Mouse (Mus musculus): ENCODE results near the gene Cped1. TPM values are rescaled to one million over a fixed set of nuclear protein-coding genes. Genes with fewer than 3 reads are reported as not detected.
"Not testable (repeated sequence)": the region's sequence is repeated elsewhere in the genome, so short reads cannot be mapped to it uniquely, and the experiment has no call there.

Cped1 gene
- polyA plus RNA-seq, 1 experiment from 2014 or later = 25.0 TPM

GRCm38 (mm10) chr6:22104211-22104610 is 118.5 kb downstream of the Cped1 start:
- no peak overlapping the region for H3K4me2 ChIP-seq (replicated peaks; ENCODE audit: low read depth, low read length)
- no peaks in the 10 kb centered on the region for H3K4me1 ChIP-seq (ENCODE audit: insufficient read depth, low read depth, low read length)
- no peak for ATAC-seq
- H3K9ac ChIP-seq (replicated peaks; ENCODE audit: low read depth) = no peak overlapping the region
- no peak overlapping the region for H3K27ac ChIP-seq (ENCODE audit: low read length)
- no peaks in the 10 kb centered on the region for H3K27me3 ChIP-seq (replicated peaks; ENCODE audit: insufficient read depth, low read length)
- no peaks in the 10 kb centered on the region for H3K36me3 ChIP-seq (ENCODE audit: insufficient read depth, low read length)
- no peaks in the 10 kb centered on the region for H3K9me3 ChIP-seq (ENCODE audit: low read length)
- WGBS = 46% methylated on average over 8 of the region's 8 CpGs
- TF ChIP-seq EP300 (IDR thresholded peaks at IDR 0.05) (no peak), CTCF (IDR thresholded peaks at IDR 0.05) (no peak)
- no peak overlapping the region for H3K4me3 ChIP-seq (ENCODE audit: low read depth, low read length)
- DNase-seq (ENCODE audit: low spot score) = no peak

GRCm38 (mm10) chr6:22114079-22114478 is 128.4 kb downstream of the Cped1 start:
- Histone ChIP-seq H3K36me3 (ENCODE audit: insufficient read depth, low read length) (no peaks in the 10 kb centered on the region), H3K27me3 (replicated peaks; ENCODE audit: insufficient read depth, low read length) (no peaks in the 10 kb centered on the region), H3K4me2 (replicated peaks; ENCODE audit: low read depth, low read length) (no peak overlapping the region), H3K27ac (ENCODE audit: low read length) (no peak overlapping the region), H3K4me3 (ENCODE audit: low read depth, low read length) (no peak overlapping the region), H3K4me1 (ENCODE audit: insufficient read depth, low read depth, low read length) (no peaks in the 10 kb centered on the region), H3K9me3 (ENCODE audit: low read length) (no peaks in the 10 kb centered on the region), H3K9ac (replicated peaks; ENCODE audit: low read depth) (no peak overlapping the region)
- DNase-seq (ENCODE audit: low spot score) (no peak), ATAC-seq (no peak)
- TF ChIP-seq CTCF (IDR thresholded peaks at IDR 0.05) = no peak
- no peak for TF ChIP-seq EP300 (IDR thresholded peaks at IDR 0.05)
- WGBS = 70% methylated on average over 6 of the region's 6 CpGs

- WGBS = 75% methylated on average over 1 of the region's 1 CpGs
- DNase-seq (ENCODE audit: low spot score) (no peak), ATAC-seq (no peak)
- Histone ChIP-seq H3K36me3 (ENCODE audit: insufficient read depth, low read length) (no peaks in the 10 kb centered on the region), H3K9ac (replicated peaks; ENCODE audit: low read depth) (no peak overlapping the region), H3K27ac (ENCODE audit: low read length) (no peak overlapping the region), H3K4me2 (replicated peaks; ENCODE audit: low read depth, low read length) (no peak overlapping the region), H3K9me3 (ENCODE audit: low read length) (no peaks in the 10 kb centered on the region), H3K27me3 (replicated peaks; ENCODE audit: insufficient read depth, low read length) (no peaks in the 10 kb centered on the region), H3K4me1 (ENCODE audit: insufficient read depth, low read depth, low read length) (no peaks in the 10 kb centered on the region), H3K4me3 (ENCODE audit: low read depth, low read length) (no peak overlapping the region)
- TF ChIP-seq EP300 (IDR thresholded peaks at IDR 0.05) (no peak), CTCF (IDR thresholded peaks at IDR 0.05) (no peak)
Measured at GRCm38 (mm10) chr6:22116679-22117078, 131.0 kb downstream of the Cped1 start.

GRCm38 (mm10) chr6:22122080-22122479 is 136.4 kb downstream of the Cped1 start:
- ATAC-seq (0 out of 2 replicates have a peak, but pooled peaks have one; percentile 54), DNase-seq (ENCODE audit: low spot score) (peak; percentile 81)
- Histone ChIP-seq H3K4me2 (replicated peaks; ENCODE audit: low read depth, low read length) (no peak overlapping the region), H3K27ac (ENCODE audit: low read length) (no peak overlapping the region), H3K4me3 (ENCODE audit: low read depth, low read length) (no peak overlapping the region), H3K9me3 (ENCODE audit: low read length) (no peaks in the 10 kb centered on the region), H3K27me3 (replicated peaks; ENCODE audit: insufficient read depth, low read length) (no peaks in the 10 kb centered on the region), H3K36me3 (ENCODE audit: insufficient read depth, low read length) (no peaks in the 10 kb centered on the region), H3K9ac (replicated peaks; ENCODE audit: low read depth) (no peak overlapping the region), H3K4me1 (ENCODE audit: insufficient read depth, low read depth, low read length) (no peaks in the 10 kb centered on the region)
- 34% methylated on average over 12 of the region's 12 CpGs for WGBS
- TF ChIP-seq EP300 (IDR thresholded peaks at IDR 0.05) = no peak
- peak; percentile 77 for TF ChIP-seq CTCF (IDR thresholded peaks at IDR 0.05)

- Histone ChIP-seq H3K4me2 (replicated peaks; ENCODE audit: low read depth, low read length) (no peak overlapping the region), H3K4me3 (ENCODE audit: low read depth, low read length) (no peak overlapping the region), H3K9ac (replicated peaks; ENCODE audit: low read depth) (no peak overlapping the region), H3K4me1 (ENCODE audit: insufficient read depth, low read depth, low read length) (no peaks in the 10 kb centered on the region), H3K27me3 (replicated peaks; ENCODE audit: insufficient read depth, low read length) (no peaks in the 10 kb centered on the region), H3K27ac (ENCODE audit: low read length) (no peak overlapping the region), H3K9me3 (ENCODE audit: low read length) (no peaks in the 10 kb centered on the region), H3K36me3 (ENCODE audit: insufficient read depth, low read length) (no peaks in the 10 kb centered on the region)
- no peak for TF ChIP-seq CTCF (IDR thresholded peaks at IDR 0.05)
- TF ChIP-seq EP300 (IDR thresholded peaks at IDR 0.05) = no peak
- ATAC-seq = no peak
- DNase-seq (ENCODE audit: low spot score) = no peak
- 96% methylated on average over 1 of the region's 1 CpGs for WGBS
Measured at GRCm38 (mm10) chr6:22122693-22123092, 137.0 kb downstream of the Cped1 start.

GRCm38 (mm10) chr6:22123332-22123731 is 137.6 kb downstream of the Cped1 start:
- no peak overlapping the region for H3K4me3 ChIP-seq (ENCODE audit: low read depth, low read length)
- TF ChIP-seq EP300 (IDR thresholded peaks at IDR 0.05) = no peak
- no peak for TF ChIP-seq CTCF (IDR thresholded peaks at IDR 0.05)
- WGBS = 47% methylated on average over 3 of the region's 3 CpGs
- H3K9me3 ChIP-seq (ENCODE audit: low read length) = no peaks in the 10 kb centered on the region
- ATAC-seq (no peak), DNase-seq (ENCODE audit: low spot score) (no peak)
- no peak overlapping the region for H3K9ac ChIP-seq (replicated peaks; ENCODE audit: low read depth)
- no peaks in the 10 kb centered on the region for H3K4me1 ChIP-seq (ENCODE audit: insufficient read depth, low read depth, low read length)
- no peak overlapping the region for H3K4me2 ChIP-seq (replicated peaks; ENCODE audit: low read depth, low read length)
- no peaks in the 10 kb centered on the region for H3K36me3 ChIP-seq (ENCODE audit: insufficient read depth, low read length)
- H3K27me3 ChIP-seq (replicated peaks; ENCODE audit: insufficient read depth, low read length) = no peaks in the 10 kb centered on the region
- no peak overlapping the region for H3K27ac ChIP-seq (ENCODE audit: low read length)

- not testable (repeated sequence) for H3K27me3 ChIP-seq (replicated peaks; ENCODE audit: insufficient read depth, low read length); H3K36me3 ChIP-seq (ENCODE audit: insufficient read depth, low read length); H3K9ac ChIP-seq (replicated peaks; ENCODE audit: low read depth); H3K4me1 ChIP-seq (ENCODE audit: insufficient read depth, low read depth, low read length); H3K27ac ChIP-seq (ENCODE audit: low read length); H3K9me3 ChIP-seq (ENCODE audit: low read length); H3K4me2 ChIP-seq (replicated peaks; ENCODE audit: low read depth, low read length); ATAC-seq; H3K4me3 ChIP-seq (ENCODE audit: low read depth, low read length)
- peak; percentile 7 for DNase-seq (ENCODE audit: low spot score)
- 79% methylated on average over 24 of the region's 31 CpGs for WGBS
Measured at GRCm38 (mm10) chr6:22124575-22125330, 139.0 kb downstream of the Cped1 start.
